Mouse (Mus musculus): ENCODE results near the gene Vps11.
"Not testable (repeated sequence)": the region's sequence is repeated elsewhere in the genome, so short reads cannot be mapped to it uniquely, and the experiment has no call there.

The Vps11 gene

GRCm38 (mm10) chr9:44361190-44361917 is at the start of gene Vps11:
Gene Vps11 (minus strand): TSS chr9:44361670.
- DNase-seq (ENCODE audit: low spot score in 2 of 2): peak; percentile 94 to 95

- DNase-seq (ENCODE audit: low spot score in 2 of 2): no peak
Observed at GRCm38 (mm10) chr9:44410647-44411336, 49.3 kb upstream of the Vps11 start.

DNA sequence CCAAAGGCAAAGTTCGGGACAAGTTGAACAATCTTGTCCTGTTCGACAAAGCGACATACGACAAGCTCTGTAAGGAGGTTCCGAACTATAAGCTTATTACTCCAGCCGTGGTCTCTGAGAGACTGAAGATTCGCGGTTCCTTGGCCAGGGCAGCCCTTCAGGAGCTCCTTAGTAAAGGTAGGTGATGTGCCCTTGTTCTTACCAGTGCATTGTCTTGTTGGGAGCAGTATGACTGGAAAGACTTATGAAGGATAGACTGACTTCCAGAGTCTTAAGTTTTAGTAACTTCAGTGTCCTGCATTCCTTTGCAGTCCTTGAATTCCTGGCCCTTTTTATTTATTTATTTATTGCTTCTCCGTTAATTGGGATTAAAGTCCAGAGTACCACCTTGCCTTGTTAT is 47.2 kb upstream of the Vps11 start:
- not testable (repeated sequence) for DNase-seq (ENCODE audit: low spot score in 2 of 2)

DNA sequence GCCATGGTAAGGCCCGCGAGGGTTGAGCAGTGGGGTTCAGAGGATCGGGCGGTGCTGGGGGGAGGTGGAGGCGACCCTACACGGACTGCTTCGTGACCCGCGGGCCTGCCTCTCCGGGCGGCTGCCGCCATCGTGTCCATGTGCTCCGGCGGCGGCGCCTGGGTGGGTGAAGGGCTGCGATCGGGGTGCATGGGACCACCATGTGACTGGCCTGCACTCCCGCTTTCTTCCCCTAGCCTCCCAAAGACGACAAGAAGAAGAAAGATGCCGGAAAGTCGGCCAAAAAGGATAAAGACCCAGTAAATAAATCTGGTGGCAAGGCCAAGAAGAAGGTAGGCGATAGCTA is 46.3 kb upstream of the Vps11 start:
- DNase-seq (ENCODE audit: low spot score in 2 of 2): no peak

DNA sequence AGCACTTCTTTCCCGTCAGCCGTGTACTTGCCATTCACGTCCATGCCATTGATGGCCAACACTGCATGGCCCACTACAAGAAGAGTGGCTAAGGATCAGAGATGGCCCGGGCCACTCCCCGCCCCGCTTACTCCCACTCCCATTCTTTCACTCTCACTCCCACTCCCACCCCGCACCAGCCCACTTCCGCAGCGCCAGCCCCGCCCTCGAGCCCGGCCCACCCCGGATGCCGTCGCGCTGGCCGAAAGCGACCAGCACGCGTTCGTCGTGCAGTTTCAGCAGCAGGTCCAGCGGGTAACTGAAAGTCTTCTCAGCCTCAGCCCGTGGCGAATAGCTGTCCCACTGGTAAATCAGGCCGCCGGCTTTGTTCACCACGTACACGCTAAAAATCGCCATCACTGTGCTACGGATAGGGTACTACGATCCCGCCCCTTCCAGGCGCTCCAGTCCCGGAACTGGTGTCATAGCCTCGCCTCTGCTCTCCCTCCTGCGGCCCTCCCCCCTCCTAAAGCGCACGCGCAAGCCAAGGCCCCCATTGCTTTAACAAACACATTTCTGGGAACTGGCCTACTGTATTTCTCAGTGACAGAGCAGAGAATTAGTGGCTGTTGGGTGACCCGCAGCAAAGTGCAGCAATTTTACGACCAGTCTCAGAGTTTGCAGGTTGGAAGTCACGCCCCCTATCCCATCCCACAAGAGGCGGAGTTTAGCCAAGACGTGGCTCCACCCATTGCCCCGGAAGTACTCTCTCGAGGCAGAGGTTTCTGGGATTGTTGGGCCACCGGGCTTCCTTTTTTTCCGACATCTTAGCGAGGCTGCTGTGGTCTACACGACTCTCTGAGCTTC is 45.7 kb upstream of the Vps11 start, which contains the start of the genes Rps25 and Trappc4:
Gene Rps25, plus strand, starts transcription at position 234 of the 846 bp plus-strand sequence.
Gene Trappc4, minus strand, starts transcription at position 695 of the 846 bp plus-strand sequence.
- DNase-seq (ENCODE audit: low spot score in 2 of 2): peak; percentile 85 to 92

DNA sequence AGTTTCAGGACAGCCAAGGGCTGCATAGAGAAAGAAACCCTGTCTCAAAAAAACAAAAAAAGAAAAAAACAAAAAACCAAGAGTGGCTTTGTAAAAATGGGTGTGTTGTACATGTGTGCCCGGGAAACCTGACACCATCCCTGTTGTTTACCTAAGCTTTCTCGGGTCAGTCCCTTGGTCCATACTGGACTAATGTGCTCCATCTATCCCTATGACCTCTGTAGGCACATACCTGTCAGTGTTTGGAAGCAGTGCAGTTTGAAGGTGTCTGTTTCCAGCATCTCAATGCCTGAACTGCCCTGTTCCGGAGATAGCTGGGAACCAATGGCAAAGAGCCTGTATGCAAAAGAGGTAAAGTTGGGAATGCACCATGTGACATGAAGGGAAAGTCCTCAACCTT is 43.5 kb upstream of the Vps11 start:
- DNase-seq (ENCODE audit: low spot score in 2 of 2): no peak

GRCm38 (mm10) chr9:44401081-44401480 is 39.6 kb upstream of the Vps11 start:
- DNase-seq (ENCODE audit: low spot score in 2 of 2): no peak

DNA sequence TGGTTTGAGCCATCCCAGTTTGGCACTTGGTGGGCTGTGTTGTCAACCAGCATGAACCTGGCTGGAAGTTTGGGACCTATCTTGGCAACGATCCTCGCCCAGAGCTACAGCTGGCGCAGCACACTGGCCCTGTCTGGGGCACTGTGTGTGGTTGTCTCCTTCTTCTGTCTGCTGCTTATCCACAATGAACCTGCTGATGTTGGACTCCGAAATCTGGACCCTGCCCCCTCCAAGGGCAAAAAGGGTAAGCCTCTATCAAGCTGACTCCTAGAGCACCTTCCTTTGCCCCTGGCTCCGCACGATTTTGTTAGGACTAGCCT is 38.3 kb upstream of the Vps11 start:
- no peak for DNase-seq (ENCODE audit: low spot score in 2 of 2)

GRCm38 (mm10) chr9:44399114-44399794 is 37.8 kb upstream of the Vps11 start:
- no peak for DNase-seq (ENCODE audit: low spot score in 2 of 2)

GRCm38 (mm10) chr9:44398551-44398950 is 37.1 kb upstream of the Vps11 start:
- DNase-seq (ENCODE audit: low spot score in 2 of 2): no peak

DNA sequence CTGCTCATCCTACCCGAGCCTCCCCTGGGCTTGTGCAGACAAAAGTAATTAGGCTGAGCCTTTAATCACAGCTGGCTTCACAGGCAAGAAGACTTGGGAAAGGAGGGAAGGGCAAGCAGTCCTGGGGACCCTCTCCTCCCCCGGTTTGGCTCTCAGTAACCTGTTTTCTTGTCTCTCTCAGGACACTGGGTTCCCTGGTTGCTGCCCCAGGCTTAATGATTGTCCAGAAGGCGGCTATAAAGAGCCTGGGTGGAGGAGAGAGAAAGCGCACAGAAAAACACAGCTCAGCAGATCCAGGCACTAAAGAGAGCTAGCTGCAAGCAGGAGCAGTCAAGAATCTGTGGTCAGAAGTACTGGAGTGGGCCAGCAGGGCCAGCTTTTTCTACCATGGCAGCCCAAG is 36.6 kb upstream of the Vps11 start:
- no peak for DNase-seq (ENCODE audit: low spot score in 2 of 2)

- peak; percentile 75 to 81 for DNase-seq (ENCODE audit: low spot score in 2 of 2)
Observed at GRCm38 (mm10) chr9:44396684-44397411, 35.4 kb upstream of the Vps11 start, which contains the start of gene Slc37a4. Gene Slc37a4 (plus strand): TSS chr9:44396852.

DNA sequence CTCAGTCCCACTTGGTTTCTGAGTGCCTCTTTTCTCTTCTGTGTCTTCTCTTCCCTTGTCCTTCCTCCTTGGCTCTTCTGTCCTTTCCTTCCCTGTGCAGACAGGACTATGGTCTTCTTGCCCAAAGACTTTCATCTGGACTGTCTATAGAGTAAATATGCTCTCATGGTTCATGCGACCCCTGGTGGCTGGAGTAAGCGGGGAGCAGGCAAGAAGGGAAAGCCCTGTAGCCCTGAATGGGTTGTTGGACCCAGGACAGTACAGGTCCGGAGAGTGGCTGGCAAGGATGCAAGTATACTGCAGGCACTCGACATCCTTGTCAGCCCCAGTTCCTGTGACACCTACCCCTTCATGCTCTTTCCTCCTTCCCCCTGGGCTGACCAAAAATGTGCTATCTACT is 30.0 kb upstream of the Vps11 start:
- DNase-seq (ENCODE audit: low spot score in 2 of 2): peak in 1 of 2 experiments; percentile 65

DNA sequence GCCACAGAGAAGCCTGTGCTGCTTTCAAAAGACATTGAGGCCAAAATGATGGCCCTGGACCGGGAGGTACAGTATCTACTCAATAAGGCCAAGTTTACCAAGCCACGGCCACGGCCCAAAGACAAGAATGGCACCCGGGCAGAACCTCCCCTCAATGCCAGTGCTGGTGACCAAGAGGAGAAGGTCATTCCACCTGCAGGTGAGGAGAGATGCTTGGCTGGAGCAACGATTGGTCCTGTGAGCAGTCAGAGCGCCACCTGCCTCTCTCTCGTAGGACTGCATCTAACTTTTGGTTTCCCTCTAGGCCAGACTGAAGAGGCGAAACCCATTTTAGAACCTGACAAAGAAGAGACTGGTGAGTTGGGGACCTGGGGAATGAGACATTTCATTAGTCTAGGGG is 27.8 kb upstream of the Vps11 start:
- peak in 1 of 2 experiments; percentile 58 for DNase-seq (ENCODE audit: low spot score in 2 of 2)

DNA sequence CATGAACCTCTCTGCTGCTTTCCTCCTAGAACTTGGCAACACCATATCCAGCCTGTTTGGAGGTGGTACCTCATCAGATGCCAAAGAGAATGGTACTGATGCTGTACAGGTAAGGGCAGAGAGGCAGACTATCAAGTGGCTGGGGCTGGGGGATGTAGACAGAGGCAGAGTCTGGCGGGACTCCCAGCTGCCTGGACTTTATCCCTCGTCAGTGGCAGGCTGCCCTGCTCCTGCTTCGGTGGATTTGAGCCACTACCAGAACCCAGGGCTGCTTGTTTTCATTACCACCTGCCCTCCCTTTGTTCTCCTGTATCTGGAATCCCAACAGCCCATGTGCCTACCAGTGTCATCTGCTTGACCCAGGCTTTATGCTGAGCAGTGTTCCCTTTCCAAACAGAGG is 25.8 kb upstream of the Vps11 start:
- DNase-seq (ENCODE audit: low spot score in 2 of 2): no peak

DNA sequence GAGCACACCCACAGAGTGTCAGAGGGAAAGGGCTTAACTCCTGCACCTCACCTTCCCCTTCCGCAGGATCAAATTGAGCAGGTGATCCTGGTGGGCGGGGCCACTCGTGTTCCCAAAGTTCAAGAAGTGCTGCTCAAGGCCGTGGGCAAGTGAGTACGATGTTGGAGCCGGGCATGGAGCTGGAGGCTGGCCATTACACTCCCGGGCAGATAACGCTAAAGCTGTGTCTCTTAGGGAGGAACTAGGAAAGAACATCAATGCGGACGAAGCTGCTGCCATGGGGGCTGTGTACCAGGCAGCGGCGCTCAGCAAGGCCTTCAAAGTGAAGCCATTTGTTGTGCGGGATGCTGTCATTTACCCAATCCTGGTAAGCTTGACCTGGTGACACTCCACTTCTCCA is 23.1 kb upstream of the Vps11 start:
- DNase-seq (ENCODE audit: low spot score in 2 of 2): no peak

GRCm38 (mm10) chr9:44379862-44380261 is 18.4 kb upstream of the Vps11 start:
- no peak for DNase-seq (ENCODE audit: low spot score in 2 of 2)

DNA sequence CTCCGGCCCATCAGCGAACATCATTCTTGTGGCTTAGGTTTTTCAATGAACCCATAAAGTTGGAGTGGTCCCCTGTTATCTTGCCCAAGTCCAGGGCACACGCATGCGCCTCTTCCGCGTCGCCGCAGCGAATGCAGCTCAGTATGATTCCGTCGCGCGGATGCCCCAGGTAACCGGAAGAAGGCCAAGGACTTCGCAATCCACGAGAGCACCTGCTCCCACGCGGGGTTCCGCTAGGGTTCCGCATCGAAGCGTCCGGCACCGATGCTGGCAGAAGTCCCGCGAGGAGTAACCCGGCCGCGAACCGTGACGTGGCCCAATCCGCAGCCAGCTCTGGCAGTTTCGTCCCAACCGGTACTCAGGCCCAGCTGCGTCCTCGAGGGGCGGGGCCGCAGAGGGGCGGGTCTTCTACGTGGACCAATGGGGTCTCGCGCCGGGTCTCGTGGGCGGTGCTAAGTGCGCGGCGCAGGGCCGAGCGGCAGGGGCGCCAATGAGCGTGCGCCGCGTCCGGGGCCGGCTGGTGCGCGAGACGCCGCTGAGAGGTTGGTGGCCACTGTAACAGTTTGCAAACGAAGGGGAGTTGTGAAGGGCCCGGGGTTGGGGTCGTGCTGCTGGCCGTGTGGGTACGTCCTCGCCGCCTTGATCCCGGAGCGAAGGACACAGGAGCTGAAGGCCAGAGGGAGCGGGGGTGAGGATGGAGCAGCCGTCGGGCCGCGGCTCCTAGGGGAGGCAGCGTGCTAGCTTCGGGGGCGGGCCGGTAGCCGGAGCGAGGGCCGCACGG is 17.8 kb upstream of the Vps11 start, which contains the start of gene Hyou1:
Gene Hyou1, plus strand, starts transcription at position 437 of the 781 bp plus-strand sequence.
- DNase-seq (ENCODE audit: low spot score in 2 of 2): peak; percentile 98 to 99

DNA sequence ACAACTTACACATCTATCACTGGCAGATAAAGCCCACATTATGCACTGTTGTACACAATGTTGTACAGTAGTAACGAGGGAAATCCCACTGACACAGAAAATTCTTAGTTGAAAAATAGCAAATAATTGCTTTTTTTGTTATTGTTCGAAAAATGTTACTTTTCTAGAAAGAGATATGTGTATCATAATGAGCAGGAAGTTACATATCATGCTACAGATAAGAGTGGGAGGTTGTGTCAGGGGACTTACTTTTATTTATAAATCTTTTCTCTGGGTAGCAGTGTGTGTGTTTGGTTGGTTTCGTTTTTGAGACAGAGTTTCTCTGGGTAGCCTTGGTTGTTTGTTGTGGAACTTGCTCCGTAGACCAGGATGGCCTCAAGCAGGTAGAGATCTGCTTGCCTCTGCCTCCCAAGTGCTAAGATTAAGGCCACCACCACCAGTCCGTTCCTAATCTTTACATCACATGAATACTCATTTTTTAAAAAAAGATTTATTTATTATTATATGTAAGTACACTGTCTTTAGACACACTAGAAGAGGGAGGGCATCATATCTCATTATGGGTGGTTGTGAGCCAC is 16.8 kb upstream of the Vps11 start:
- DNase-seq (ENCODE audit: low spot score in 2 of 2): no peak

- DNase-seq (ENCODE audit: low spot score in 2 of 2): not testable (repeated sequence)
Observed at GRCm38 (mm10) chr9:44377335-44377734, 15.9 kb upstream of the Vps11 start.

Measured in thymus, postnatal 10 days (tissue).